Mouse (Mus musculus) limb, embryonic 10.5 days (tissue): ENCODE data around the gene Plekhg4. TPM values are rescaled to one million over a fixed set of nuclear protein-coding genes. Genes with fewer than 3 reads are reported as not detected.

Source experiments
- DNase-seq: peaks from one replicate; pipeline ENCODE4 v3.0.0-alpha.2; 2017; ENCODE audit warnings: low spot score
- H3K27ac ChIP-seq: fragments of 300-500 bp; sonication (generic); 2 replicates; pipeline ENCODE4 v1.5.1; 2016; ENCODE audit warnings: mild to moderate bottlenecking
- H3K27me3 ChIP-seq: fragments of 300-500 bp; sonication (generic); 2 replicates; pipeline ENCODE4 v1.6.1; 2016; ENCODE audit warnings: low read depth, mild to moderate bottlenecking; ENCODE audit not compliant: poor library complexity, severe bottlenecking
- H3K36me3 ChIP-seq: fragments of 300-500 bp; sonication (generic); 2 replicates; pipeline ENCODE4 v1.6.1; 2016; ENCODE audit warnings: mild to moderate bottlenecking, moderate library complexity
- H3K4me1 ChIP-seq: fragments of 300-500 bp; sonication (generic); 2 replicates; pipeline ENCODE4 v1.6.1; 2016
- H3K4me3 ChIP-seq: fragments of 300-500 bp; sonication (generic); 2 replicates; pipeline ENCODE4 v1.5.1; 2016; ENCODE audit warnings: mild to moderate bottlenecking, moderate library complexity
- H3K9me3 ChIP-seq: fragments of 300-500 bp; sonication (generic); replicated peaks from 2 replicates; pipeline ENCODE4 v1.6.1; 2016; ENCODE audit warnings: mild to moderate bottlenecking
- WGBS: fragments of 180-500 bp; shearing (Covaris S2); methylation state at CpG from one replicate; pipeline ENCODE4 v1.1.7; 2016; 5-methylcytosine and 5-hydroxymethylcytosine counted together
- polyA plus RNA-seq: library from polyadenylated mRNA; unstranded; fragments of >200 nt; fragmentation: Nextera tagmentation; extraction: Ambion mirVana; gene quantifications from 2 replicates; pipeline ENCODE4 v1.2.1, GENCODE M21; 2016

Gene Plekhg4
- polyA plus RNA-seq, 1 experiment from 2014 or later: 0.28 TPM

DNA sequence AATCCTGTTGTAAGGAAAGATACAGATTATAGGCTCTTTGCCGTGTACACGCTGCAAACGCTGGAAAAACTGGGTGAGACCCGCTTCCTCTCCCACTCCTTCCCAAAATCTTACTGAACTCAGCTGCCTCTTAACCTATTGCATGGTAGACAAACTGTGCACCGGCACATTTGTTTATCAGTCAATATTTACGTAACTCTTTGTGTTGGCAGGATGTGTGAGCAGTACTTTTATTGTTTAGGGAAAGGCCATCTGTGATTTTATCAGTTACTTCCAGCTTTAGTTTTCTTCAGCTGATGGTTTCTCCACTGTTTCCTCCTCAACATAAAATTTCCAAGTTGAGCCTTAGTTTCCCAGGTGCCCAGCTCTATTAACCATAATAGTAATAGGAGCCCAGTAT, 53.8 kb downstream of the Plekhg4 start:
- no peak for DNase-seq
- no peak overlapping the region for H3K4me3 ChIP-seq
- WGBS: 82% methylated on average over 6 of the region's 6 CpGs

DNA sequence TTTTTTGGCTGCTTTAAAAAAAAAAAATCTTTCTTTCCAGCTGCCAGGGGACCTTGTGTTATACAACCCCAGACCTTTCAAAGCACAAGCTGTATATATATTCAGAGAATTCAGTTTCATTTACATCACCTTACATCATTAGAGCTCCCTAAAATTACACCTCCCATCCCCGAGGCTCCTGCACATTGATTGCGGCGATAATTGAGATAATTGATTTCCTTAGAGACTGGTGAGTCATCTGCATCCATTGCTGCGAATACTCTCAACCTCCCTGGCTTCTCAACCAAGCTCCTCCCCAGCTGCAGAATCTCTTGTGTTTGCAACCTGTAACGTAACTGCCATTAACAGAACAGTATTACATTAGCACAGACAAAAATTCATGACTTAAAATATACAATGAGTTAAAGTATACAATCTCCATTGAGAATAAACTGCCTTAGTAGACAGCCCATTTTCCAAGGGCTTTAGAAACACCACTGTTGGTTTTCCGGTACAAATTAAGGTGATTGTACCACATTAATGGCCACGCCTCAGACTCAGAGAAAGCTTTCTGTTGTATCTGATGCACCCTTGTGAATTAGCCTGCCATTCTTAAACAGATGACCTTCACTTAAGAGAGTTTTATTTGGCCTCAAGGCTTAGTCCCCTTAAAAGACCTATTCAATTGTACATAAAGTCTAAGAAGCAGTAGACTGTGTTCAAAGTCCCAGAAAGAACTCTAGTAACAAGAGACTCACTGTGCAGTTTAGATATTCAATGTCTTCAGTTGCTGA, 58.9 kb downstream of the Plekhg4 start:
- H3K27ac ChIP-seq: no peak overlapping the region
- no peaks in the 10 kb centered on the region for H3K4me1 ChIP-seq
- WGBS: 75% methylated on average over 7 of the region's 7 CpGs
- H3K27me3 ChIP-seq: peaks cover 7% of the 10 kb centered on the region; the same call in 1 of the 2 replicates
- DNase-seq: no peak
- H3K36me3 ChIP-seq: no peaks in the 10 kb centered on the region
- H3K9me3 ChIP-seq: no peaks in the 10 kb centered on the region
- H3K4me3 ChIP-seq: no peak overlapping the region

More for the DNA sequence above, 53.8 kb downstream of the Plekhg4 start:
- no peaks in the 10 kb centered on the region for H3K9me3 ChIP-seq
- H3K27me3 ChIP-seq: no peaks in the 10 kb centered on the region
- H3K36me3 ChIP-seq: no peaks in the 10 kb centered on the region
- H3K4me1 ChIP-seq: no peaks in the 10 kb centered on the region
- H3K27ac ChIP-seq: no peak overlapping the region

Other genes starting within 250 kb of the Plekhg4 start
- not detected in 2 replicates for gene Ces4a, start 241.5 kb upstream of the Plekhg4 start, polyA plus RNA-seq
- 64.9 and 84.6 TPM in 2 replicates for gene Cbfb, start 202.6 kb upstream of the Plekhg4 start, polyA plus RNA-seq
- 25.4 and 26.6 TPM in 2 replicates for gene D230025D16Rik, start 148.1 kb upstream of the Plekhg4 start, polyA plus RNA-seq
- gene B3gnt9, start 118.1 kb upstream of the Plekhg4 start, polyA plus RNA-seq: 1.4 and 1.7 TPM in 2 replicates
- 11.4 and 12.1 TPM in 2 replicates for gene Tradd, start 108.7 kb upstream of the Plekhg4 start, polyA plus RNA-seq
- 0.81 and 1.1 TPM in 2 replicates for gene Fbxl8, start 108.6 kb upstream of the Plekhg4 start, polyA plus RNA-seq
- 0.10 TPM in 1 of 2 replicates, not detected in the other for gene Hsf4, start 103.5 kb upstream of the Plekhg4 start, polyA plus RNA-seq
- gene Nol3, start 97.1 kb upstream of the Plekhg4 start, polyA plus RNA-seq: 0.40 and 0.45 TPM in 2 replicates
- 13.9 and 19.2 TPM in 2 replicates for gene 4931428F04Rik, start 83.4 kb upstream of the Plekhg4 start, polyA plus RNA-seq
- gene Exoc3l, start 77.2 kb upstream of the Plekhg4 start, polyA plus RNA-seq: 11.5 and 15.1 TPM in 2 replicates
- gene E2f4, start 75.6 kb upstream of the Plekhg4 start, polyA plus RNA-seq: 144 and 160 TPM in 2 replicates
- gene Elmo3, start 67.7 kb upstream of the Plekhg4 start, polyA plus RNA-seq: 1.9 and 2.7 TPM in 2 replicates
- 1.4 TPM in 2 replicates for gene Lrrc29, start 47.0 kb upstream of the Plekhg4 start, polyA plus RNA-seq
- gene Tmem208, start 46.9 kb upstream of the Plekhg4 start, polyA plus RNA-seq: 102 and 105 TPM in 2 replicates
- 2.2 TPM in 2 replicates for gene Fhod1, start 25.3 kb upstream of the Plekhg4 start, polyA plus RNA-seq
- 4.5 and 6.3 TPM in 2 replicates for gene Slc9a5, start 24.4 kb upstream of the Plekhg4 start, polyA plus RNA-seq
- not detected in 2 replicates for gene Kctd19, start 40.2 kb downstream of the Plekhg4 start, polyA plus RNA-seq
- gene Lrrc36, start 40.3 kb downstream of the Plekhg4 start, polyA plus RNA-seq: not detected in 2 replicates
- 8.4 and 13.5 TPM in 2 replicates for gene Tppp3, start 98.3 kb downstream of the Plekhg4 start, polyA plus RNA-seq
- 18.9 and 25.3 TPM in 2 replicates for gene Zdhhc1, start 123.6 kb downstream of the Plekhg4 start, polyA plus RNA-seq
- 78.2 and 83.2 TPM in 2 replicates for gene Hsd11b2, start 145.5 kb downstream of the Plekhg4 start, polyA plus RNA-seq
- 58.3 and 68.6 TPM in 2 replicates for gene Atp6v0d1, start 192.8 kb downstream of the Plekhg4 start, polyA plus RNA-seq
- 17.5 and 18.0 TPM in 2 replicates for gene Ripor1, start 232.0 kb downstream of the Plekhg4 start, polyA plus RNA-seq